Mouse (Mus musculus): ENCODE results near the gene Lpar1.

The Lpar1 gene

DNA sequence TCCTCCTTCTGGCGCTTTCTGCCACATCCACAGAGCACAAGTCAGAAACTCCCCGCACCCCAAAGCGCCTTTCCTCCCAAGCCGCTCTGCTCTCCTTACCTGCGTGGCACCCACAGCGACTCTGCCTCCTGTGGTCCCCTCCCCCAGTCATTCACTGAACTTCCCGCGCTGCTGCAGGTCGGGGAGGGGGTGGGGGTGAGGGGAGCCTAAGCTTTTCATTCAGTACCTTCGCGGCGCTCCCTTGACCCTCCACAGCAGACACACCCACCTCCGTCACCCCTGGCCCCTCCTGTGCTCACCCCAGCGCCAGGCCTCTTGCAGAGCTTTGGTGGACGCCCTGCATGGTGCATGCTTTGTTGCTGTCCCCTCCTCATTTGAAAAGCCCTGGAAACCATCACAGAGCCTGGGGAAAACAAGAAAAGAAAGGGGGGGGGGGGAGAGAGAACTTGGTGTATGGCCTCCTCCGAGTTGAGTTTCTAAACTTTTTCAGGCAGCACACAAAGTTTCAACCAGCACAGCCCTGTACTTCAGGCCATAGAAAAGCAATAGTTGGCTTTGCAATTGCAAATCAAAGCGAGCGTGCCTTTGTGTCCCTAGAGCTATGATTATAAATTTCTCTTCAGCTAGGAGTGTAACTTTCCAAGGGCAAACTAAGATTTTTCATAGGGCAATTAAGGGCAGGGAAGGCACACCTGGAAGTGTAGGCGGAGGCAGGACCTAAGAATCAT lies at the start of gene Lpar1:
Gene Lpar1, minus strand, starts transcription at position 268 of the 728 bp plus-strand sequence.
- no peak for DNase-seq

DNA sequence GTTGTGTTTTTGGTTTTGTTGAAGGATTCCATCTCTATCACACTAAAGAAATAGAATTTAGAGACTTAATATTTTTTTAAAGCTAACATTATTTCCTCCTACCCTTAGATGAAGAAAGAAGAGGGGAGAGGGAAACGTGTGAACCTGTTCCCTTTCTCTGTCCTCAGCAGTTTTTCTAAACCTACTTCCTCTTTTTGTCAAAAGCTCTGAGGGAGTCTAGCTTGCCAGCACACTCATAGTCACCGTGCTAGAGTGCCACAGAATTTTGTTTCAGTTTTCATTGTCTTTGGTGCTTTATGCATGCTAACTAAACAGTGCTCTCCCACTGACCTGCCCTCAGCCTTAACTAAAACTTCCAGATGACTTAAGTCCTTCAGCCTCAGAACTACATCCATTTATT lies 32.2 kb upstream of the Lpar1 start:
- DNase-seq = no peak

DNA sequence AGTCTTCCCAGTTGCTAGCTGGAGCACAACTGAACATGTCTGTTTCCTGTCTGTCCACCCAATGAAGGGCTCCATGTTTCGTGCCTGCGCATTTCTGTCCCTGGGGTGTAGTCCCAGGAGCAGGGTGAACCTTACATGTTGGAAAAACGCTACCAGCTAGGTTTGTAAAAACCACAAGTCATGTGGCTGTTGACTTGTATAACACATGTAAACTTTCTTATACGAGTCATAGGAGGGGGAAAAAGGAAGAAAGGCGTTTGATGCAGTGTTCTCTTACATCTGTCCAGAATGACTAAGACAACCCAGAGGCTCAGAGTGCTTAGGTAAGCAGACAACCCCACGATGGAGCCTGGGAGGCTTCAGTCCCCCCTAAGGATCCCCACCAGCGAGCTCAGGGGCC lies 27.5 kb upstream of the Lpar1 start:
- DNase-seq = no peak

DNA sequence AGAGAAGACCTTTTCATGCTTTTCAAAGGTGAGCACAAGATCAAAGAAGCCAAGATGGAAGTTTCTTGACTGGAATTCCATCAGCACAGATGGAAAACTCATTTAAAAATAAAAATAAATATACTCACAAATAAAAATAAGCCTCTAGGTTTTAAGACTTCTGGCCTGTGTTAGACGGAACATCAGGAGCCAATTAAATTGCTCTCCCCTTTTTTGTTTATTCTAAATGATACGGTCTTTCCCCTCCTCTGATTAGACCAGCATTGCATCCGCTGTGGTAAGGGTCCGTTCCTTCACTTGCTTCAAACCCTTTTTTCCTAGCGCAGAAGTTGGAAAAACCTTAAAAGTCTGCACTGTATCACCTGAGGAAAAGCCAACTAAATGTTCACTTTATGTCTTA lies 26.8 kb upstream of the Lpar1 start:
- no peak for DNase-seq

DNA sequence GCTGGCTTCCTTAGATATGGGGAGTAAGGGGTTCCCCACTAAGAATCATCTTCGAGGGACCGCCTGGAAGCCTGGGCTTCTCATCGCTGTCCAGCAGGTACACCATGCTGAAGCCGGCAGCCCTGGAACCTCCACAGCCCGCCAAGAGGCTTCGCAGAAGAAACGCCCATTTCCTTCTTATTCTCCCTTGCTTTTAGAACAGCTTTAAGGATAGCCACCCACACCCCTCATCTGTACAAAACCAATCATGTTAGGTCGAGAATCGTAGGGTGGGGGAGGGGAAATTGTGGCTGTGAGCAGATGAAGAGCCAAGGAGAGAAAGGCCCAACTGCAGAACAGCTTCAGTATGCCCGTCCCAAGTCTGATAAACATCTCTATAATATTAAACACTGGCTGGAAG lies 26.4 kb upstream of the Lpar1 start:
- DNase-seq = no peak

DNA sequence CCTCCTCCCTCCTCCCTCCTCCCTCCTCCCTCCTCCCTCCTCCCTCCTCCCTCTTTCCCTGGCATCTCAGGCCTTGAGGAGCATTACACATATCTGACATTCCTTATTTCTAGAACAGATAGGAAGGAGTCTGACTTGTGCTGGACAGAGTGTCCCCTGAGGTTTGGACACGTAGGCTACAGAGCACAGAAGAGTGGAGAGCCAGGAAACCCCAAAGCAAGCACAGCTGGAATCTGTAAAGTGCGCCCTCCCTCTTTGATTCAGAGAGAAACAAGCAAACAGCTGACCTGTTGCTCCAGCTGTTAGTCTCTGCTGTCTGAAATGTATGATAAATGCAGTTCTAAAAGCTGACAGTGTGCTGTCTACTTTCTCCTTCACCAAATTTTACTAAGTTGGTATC lies 24.8 kb upstream of the Lpar1 start:
- no peak for DNase-seq

DNA sequence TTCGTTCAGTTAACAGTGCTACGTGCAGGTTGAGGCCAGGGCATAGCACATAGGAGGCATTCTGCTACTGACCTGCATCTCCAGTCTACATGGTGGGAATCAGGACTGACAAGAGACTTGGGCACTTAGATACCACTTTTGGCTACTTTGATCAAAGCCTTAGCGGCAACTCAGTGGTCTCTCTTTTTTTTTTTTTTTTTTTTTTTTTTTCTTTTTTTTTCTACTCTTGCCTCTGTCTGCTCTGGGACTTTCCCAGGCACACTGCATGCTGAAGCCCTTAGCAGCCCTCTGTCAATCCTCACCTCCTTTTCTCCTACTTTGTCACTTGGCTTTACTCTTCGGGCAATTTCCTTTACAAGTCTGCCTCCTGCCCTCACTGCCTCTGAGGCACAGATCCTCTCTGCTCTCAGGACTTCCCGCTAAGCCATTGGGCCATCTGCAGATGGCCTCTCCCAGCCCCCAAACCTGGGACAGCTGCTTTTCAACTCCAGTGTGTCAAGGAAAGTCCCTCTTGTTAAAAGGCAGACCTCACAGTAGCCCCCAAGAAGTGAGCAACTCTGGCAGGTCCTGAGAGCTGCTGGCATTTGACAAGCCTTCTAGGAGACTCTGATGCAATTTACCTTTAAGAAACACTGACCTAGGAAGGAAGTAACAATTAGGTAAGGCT lies 23.8 kb upstream of the Lpar1 start:
- no peak for DNase-seq

DNA sequence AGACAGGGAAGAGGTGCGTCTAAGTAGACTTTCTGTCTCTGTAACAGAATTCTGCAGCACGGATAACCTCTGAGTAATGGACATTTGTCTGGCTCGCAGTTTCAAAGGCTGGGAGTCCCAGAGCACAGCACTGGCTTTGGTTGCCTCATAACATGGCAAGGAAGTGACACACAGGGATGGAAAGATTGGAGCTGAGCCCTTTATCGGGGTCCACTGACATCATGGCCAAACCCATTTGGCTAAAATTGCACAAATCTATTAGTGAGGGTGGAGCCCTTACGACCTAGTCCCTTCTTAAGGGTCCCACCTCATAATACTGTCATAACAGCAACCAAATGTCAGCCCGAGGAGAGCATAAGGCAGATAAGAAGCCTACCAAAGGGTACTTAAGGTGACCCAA lies 22.1 kb upstream of the Lpar1 start:
- DNase-seq = no peak

DNA sequence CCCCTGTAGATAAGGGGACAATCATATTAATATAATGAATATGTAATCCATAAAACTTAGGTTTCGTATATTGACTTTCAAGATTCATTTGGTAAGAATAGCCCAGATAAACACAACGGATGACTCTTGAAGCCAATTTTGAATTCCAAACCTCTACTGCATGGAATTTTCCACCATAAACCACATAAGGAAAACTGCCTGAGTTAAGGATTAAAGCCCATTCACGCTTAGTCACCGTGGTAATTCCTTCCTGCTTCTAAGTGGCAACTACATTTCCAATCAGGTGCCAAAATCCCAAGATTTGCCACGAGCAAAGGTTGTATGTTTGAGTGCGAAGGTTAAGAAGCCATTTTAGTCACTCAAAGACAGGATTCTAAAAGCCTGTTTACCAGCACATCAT lies 20.3 kb upstream of the Lpar1 start:
- DNase-seq = no peak

DNA sequence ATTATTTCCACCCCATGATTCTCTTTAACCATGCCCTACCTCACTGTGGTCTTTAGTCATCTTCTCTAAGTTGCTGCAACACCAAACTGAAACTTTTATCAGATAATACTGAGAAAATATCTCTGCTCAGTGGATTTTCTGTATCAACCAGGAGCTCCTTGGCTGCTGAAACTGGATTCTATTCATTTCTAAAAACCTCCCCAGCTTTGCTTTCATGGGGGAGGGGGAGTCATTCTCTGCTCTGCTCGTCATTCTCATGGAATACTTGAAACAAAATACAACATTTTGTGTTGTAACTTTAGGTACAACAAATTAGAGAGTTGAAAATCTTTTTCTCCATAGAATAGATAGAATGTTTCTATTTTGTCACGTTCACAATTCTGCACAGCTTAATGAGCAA lies 18.7 kb upstream of the Lpar1 start:
- DNase-seq = no peak

DNA sequence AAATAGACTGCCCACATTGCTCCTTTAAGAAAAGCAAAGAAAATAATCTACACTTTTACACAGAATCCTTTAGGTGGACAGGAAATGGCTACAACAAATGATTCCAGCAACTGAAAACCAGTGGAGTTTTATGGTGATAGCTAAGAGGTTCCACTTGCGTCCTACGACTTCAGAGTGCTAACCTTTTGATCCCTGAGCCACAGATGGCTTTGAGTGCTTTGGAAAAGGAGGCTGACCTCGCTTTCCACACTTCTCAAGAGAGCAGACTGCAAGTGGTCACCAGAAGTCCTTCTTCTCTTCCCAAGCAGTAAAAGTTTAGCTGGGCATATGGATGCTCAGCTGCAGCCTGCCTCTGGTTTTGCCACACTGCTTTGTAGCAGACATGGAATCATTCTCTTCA lies 18.0 kb upstream of the Lpar1 start:
- no peak for DNase-seq

DNA sequence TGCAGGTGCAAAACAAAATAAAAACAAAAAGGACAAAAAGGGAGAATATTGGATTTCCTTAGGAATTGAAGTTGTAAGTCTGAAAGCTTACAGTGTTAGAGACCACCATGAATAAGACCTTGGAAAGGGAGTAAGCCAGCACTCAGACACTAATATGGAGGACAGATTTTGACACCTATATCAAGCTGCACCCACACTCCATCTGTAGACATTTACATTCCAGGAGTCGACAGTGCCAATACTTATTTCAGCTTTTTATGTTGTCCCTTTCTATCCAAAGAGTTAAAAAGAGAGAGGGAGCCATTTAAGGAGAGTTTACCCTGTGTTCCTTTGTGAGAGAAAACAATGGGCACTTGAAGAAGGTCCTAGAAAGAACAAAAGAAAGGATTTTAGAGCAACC lies 17.5 kb upstream of the Lpar1 start:
- no peak for DNase-seq

DNA sequence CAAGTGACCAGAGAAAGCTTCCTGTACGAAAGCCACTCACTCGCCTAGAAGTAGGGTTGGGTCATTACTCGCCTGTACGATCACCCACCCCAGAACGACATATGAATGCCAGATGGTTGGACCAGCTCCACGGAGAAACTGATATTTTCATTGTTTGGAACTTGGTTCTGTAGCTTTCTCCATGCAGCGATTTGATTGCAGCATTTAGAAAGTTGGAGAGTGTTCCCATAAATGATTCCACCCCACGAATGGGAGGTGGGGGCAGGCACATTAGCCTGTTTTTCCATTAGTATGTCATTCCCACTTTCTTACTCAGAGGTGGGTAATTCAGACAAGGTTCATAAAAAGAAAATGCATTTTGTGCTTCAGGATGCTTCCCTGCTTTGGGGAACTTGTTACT lies 14.8 kb upstream of the Lpar1 start:
- DNase-seq = no peak

DNA sequence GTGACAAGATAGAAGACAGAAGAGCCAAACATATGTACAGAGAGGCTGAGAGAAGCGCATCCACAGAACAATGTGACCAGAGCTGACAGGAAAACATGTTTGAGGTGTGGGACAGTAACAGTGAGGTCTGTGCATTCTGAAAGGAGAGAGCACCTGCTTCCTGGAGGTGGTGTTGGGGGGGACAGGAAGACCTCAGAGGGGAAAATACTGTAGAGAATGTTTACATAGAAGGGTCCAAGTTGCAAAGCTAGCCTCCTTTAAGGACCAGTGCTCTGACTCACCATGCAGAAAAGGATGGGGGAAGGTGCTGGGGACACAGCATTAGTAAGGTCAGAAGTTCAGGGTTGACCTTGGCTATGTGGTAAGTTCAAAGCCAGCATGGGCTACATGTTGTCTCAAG lies 9.1 kb upstream of the Lpar1 start:
- DNase-seq = no peak

DNA sequence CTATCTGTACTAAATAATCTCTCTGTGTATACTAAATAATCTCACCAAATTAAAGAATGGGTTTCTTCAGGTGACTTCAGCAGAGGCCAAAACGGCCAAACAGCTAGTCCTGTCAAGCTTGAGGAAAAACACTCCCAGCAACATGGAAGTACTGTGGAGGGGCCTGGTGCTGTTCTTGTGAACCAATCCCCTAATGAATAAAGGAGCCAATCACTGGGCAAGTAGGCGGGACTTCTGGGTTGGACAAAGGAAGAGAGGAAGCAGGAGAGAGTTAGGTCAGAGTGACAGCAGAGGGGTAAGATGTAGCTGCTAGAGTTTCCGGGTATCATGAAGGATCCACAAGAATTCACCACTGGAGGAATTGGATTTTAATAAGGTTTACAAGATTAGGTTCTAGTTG lies 3.3 kb upstream of the Lpar1 start:
- no peak for DNase-seq

DNA sequence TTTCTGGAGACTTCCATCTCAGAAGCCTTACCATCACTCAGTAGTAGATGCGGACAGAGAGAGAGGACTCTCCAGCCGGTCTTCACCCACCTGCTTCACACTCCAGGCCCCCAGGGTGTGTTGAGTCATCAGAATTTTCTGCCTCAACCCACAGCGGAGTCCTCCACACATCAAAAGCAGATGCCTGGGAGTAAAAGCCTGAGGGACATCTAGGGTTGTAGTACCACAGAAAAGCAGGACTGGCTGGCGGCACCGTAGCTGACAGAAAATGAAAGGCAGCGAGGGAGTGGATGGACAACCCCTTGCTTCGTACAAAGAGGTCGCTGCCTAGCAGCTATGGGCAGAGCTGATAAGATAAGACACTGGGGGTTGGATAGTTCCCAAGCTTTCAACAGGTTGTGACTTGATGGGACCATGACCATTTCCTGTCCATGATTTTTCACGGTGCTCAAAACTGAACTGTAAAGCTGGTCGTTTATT lies 701 bp upstream of the Lpar1 start:
- no peak for DNase-seq

DNA sequence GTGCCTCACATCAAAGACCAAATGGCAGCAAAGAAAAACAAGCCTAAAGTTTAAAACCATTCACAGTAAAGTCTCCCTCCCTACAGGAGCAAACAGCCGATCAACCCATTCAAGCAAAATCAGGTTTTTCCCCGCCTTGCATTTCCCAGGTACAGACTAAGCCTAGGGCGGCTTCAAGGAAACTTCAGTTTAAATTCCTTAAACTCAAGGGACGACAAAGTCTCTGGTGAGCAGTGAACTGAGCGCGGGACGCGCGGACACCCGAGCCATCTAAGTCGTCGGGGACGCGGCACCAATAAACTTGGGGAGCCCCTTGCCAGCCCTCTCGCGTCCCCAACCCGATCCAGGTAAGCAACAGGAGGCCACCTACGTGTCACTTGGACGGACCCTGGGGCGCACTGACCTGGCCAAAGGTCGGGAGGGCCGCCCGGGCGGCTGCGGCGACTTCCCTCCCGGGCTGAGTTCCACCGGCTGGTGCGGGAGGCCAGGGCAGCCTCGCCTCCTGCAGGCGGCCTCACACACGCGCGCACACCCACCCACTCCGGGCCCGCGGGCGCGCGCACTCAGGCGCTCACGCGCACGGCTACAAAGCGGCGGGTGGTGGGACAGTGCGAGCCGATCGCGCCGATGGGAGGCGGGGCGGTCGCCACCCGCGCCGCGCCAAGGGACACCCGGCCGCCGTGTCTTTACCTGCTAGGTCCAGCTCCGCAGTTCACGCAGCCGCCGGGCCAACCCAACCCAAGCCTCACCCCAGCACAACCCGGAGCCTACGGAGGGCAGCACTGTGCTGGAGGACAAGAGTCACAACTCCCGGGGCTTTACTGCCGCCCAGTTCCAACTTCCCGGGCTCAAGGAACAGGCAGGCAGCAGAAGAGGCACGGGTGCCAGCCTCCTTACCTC lies 717 bp downstream of the Lpar1 start:
- DNase-seq = peak; percentile 3

DNA sequence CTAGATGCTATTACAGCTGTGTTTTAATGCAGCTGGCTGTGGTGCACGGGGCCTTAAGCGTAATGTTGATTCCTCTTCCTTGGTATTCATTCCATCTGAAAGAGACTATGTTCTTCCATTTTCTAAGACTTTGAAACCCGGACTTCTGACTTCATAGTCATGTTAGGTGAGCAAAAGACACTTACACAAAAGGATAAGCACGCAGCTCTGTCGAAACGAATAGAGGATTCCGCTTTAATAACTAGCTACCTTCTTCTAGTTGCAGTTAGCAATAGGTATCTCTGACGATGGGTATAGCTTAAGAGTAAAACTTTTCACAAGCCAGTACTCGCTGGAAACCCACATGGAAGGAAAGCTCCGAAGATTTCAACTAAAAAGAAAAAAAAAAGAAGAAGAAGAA lies 1.5 kb downstream of the Lpar1 start:
- DNase-seq = no peak

DNA sequence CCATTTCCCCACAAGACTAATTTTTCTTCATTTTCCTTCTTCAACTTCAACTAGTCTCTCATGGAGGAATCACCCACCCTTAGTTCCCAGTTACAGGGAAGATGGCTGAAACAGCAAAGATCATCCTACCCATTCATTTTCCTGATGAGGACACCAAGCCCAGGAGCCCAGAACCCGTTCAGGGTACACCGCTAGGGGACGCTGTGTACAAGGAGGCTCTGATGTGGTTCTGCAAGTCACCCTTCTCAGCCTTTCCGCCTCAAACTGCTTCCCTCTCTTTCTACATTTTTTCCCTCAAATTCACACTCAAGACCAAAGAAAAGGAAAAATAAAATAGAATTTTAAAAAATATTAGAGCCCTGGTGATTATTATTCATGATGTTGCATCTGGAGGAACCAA lies 1.9 kb downstream of the Lpar1 start:
- DNase-seq = peak; percentile 8

DNA sequence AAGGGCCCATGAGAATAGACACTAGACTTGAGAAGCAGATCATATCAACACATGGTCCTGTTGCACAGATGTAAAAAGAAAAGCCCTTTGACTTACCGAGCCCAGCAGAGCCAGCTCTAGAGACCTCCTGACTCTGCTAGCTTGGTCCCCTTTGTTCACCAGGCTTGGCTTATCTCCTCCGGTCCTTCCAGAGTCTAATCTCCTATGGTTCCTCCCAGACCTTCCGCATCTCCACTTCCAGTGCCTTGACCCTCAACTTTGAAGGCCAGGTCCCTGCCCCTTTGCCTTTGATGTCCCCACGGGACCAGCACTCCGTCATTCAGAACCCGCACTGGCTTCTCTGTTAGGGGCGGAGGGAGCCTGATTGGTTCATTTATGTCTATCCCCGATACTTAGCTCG lies 6.0 kb downstream of the Lpar1 start:
- no peak for DNase-seq

DNA sequence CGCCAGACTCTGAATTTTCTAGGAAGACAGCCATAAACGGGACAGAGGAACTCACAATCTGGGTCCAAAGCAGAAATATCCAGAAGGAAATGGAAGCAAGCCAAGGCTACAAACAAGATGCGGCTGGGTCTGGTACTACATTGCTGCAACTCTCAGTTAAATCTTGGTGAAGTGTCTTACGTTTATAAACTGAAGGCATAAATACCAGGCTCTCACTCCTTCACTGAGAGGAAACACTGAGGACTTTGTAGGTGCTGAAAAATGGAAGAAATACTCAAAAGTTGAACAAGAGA lies 6.5 kb downstream of the Lpar1 start:
- DNase-seq = no peak

DNA sequence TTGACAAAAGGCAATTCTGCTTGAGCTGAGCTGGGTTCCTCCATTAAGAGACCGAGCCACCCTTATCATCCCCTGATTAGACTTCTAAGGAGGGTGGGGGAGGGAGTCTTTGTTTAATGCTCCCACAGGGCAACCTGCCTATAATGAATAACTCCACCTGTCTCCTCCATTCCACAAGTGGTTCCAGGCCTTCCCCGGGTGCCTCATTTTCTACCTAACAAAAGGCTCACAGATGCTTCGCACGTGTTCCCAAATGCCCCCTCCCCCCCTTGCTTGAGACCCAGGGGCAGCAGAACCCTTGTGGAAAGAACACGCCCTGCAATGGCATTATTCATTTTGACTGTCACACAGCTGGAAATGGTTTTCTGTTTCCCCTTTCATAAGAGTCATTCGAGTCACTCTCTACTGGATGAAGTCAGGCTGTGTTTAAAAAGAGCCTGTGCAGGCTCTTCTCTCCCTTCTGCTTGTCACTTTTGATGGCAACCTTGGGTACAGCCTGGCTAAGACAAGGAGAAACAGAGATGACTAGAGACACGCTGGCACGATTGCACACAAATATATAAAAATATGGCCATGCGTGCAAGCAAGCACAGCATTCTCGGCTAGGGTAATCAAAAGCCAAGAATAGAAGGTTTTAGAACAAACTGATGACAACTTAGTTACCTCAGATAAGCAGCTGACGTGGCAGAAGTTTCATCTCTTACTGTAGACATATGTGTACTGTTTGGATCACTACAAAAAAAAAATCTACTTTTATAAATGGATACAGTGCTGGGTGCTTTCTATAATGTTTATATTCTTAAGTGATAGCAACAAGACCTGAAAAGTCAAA lies 7.0 kb downstream of the Lpar1 start:
- no peak for DNase-seq

DNA sequence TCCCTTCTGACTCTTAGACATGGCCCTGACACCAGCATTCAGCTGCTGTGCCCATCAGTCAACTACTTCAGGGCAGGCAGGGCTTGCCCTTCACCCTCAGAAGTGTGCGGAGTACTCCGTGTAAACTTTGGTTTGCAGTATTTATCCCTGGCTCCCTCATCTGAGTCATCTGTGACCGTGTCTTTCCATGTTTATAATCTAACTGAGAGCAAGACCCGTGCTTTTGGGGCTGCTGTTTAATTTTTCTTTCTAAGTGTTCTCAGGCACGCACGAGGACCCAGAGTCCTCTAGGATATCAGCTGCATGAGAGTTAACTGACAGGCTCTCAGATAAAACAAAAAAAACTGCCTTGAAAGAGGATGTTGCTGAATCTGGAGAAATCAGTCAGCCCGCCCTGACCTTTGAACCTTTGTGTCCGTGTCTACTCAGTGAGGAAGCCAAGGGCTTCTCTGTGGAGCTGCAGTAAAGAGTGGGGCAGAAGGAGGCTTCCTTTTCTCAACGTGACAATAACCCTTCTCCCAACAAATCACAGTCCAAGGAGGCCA lies 7.7 kb downstream of the Lpar1 start:
- DNase-seq = no peak
